Comparison of ENCODE assay signal across 12 mouse cellular contexts in genomic region chr5:28174876-28175569, GRCm38 (mm10). TPM values are rescaled to one million over a fixed set of nuclear protein-coding genes. Genes with fewer than 3 reads are reported as not detected.
DNase-seq lines count a peak whose midpoint lies in the region; ATAC-seq and TF ChIP-seq lines count a peak whose summit lies in the region.
"Had no signal": no experiment of that assay in that cellular context is flagged by ENCODE, and none has a peak within 500 bp of the region (broad histone marks: within the 10 kb centered on the region; RNA-seq: fewer than 3 reads in every experiment).

No protein-coding gene starts in this region.

- 0 out of 2 replicates have a peak, but pooled peaks have one; percentile 19 for ATAC-seq in forebrain, embryonic 13.5 days
- ATAC-seq in hindbrain, postnatal 0 days, result peak; percentile 85
- ATAC-seq in activated CD4-positive, CD25-positive, alpha-beta regulatory T cell, adult 4 months, result no peak
- ATAC-seq: liver, embryonic 12.5 days had no signal

- peaks cover 96% of the 10 kb centered on the region for H3K27me3 ChIP-seq in forebrain, embryonic 13.5 days
- H3K27me3 ChIP-seq in forebrain, embryonic 10.5 days (ENCODE audit: poor library complexity, severe bottlenecking), result peaks cover 99% of the 10 kb centered on the region
- peaks cover 6% of the 10 kb centered on the region; the same call in 1 of the 2 replicates for H3K27me3 ChIP-seq in ES-Bruce4 (ENCODE audit: control insufficient read depth, insufficient read depth, low read length, poor library complexity, severe bottlenecking)
- peaks cover 51% of the 10 kb centered on the region for H3K27me3 ChIP-seq in hindbrain, postnatal 0 days (ENCODE audit: insufficient read depth, low read length)

- peaks cover 8% of the 10 kb centered on the region; the same call in 1 of the 2 replicates for H3K4me1 ChIP-seq in forebrain, embryonic 13.5 days
- H3K4me1 ChIP-seq in forebrain, embryonic 10.5 days, result peaks cover 30% of the 10 kb centered on the region
- peaks cover 5% of the 10 kb centered on the region for H3K4me1 ChIP-seq in ES-Bruce4 (ENCODE audit: control insufficient read depth, insufficient read depth, low read length)
- no peaks in the 10 kb centered on the region for H3K4me1 ChIP-seq in hindbrain, postnatal 0 days (ENCODE audit: insufficient read depth, low read length)
- H3K4me1 ChIP-seq: liver, embryonic 12.5 days had no signal

- no peak for TF ChIP-seq POLR2A in ES-Bruce4 (IDR thresholded peaks at IDR 0.05; ENCODE audit: insufficient read depth, low read length)

- H3K9ac ChIP-seq in forebrain, embryonic 13.5 days, result no peak overlapping the region
- H3K9ac ChIP-seq in ES-Bruce4 (ENCODE audit: low read depth, poor library complexity, severe bottlenecking), result peak overlapping the region; percentile 34
- peak overlapping the region; percentile 30; the same call in 1 of the 2 replicates for H3K9ac ChIP-seq in hindbrain, postnatal 0 days (replicated peaks; ENCODE audit: low read length)
- H3K9ac ChIP-seq: liver, embryonic 12.5 days had no signal

- no peak for DNase-seq in forebrain, embryonic 10.5 days (ENCODE audit: extremely low spot score, low spot score)
- DNase-seq in cerebellum, postnatal 36 days, result peak; percentile 37 to 47
- DNase-seq in hindbrain, postnatal 0 days (ENCODE audit: low spot score), result peak; percentile 73
- DNase-seq in frontal cortex, postnatal 10 days (ENCODE audit: low spot score in 2 of 2), result no peak
- DNase-seq in layer of hippocampus, adult 9-11 months, result no peak

- H3K4me3 ChIP-seq in forebrain, embryonic 13.5 days, result no peak overlapping the region; the same call in 1 of the 2 replicates
- no peak overlapping the region for H3K4me3 ChIP-seq in forebrain, embryonic 10.5 days
- H3K4me3 ChIP-seq in ES-Bruce4 (ENCODE audit: low read depth, low read length), result peak overlapping the region; percentile 24; the same call in 1 of the 2 replicates
- H3K4me3 ChIP-seq in hindbrain, postnatal 0 days (ENCODE audit: low read length), result peak overlapping the region; percentile 7; the same call in 1 of the 2 replicates
- H3K4me3 ChIP-seq: liver, embryonic 12.5 days; megakaryocyte, embryonic 14.5 days had no signal

- H3K36me3 ChIP-seq in forebrain, embryonic 13.5 days (ENCODE audit: poor library complexity, severe bottlenecking), result no peaks in the 10 kb centered on the region
- H3K36me3 ChIP-seq in forebrain, embryonic 10.5 days (replicated peaks), result no peaks in the 10 kb centered on the region
- H3K36me3 ChIP-seq in ES-Bruce4 (ENCODE audit: control insufficient read depth, insufficient read depth, low read length, poor library complexity, severe bottlenecking), result no peaks in the 10 kb centered on the region
- H3K36me3 ChIP-seq in hindbrain, postnatal 0 days (ENCODE audit: insufficient read depth, low read length), result no peaks in the 10 kb centered on the region
- H3K36me3 ChIP-seq: liver, embryonic 12.5 days had no signal

- TF ChIP-seq CTCF in ES-Bruce4 (IDR thresholded peaks at IDR 0.05; ENCODE audit: low read depth, low read length), result no peak
- TF ChIP-seq CTCF in hindbrain, postnatal 0 days (IDR thresholded peaks at IDR 0.05; ENCODE audit: low read depth), result no peak

- no peak overlapping the region for H3K27ac ChIP-seq in forebrain, embryonic 13.5 days
- no peak overlapping the region for H3K27ac ChIP-seq in forebrain, embryonic 10.5 days
- H3K27ac ChIP-seq in ES-Bruce4 (ENCODE audit: insufficient read depth, low read length), result no peak overlapping the region
- peak overlapping the region; percentile 80 for H3K27ac ChIP-seq in hindbrain, postnatal 0 days
- H3K27ac ChIP-seq: liver, embryonic 12.5 days had no signal

- H3K9me3 ChIP-seq in forebrain, embryonic 13.5 days (replicated peaks), result no peaks in the 10 kb centered on the region
- no peaks in the 10 kb centered on the region for H3K9me3 ChIP-seq in forebrain, embryonic 10.5 days
- H3K9me3 ChIP-seq in ES-Bruce4 (replicated peaks; ENCODE audit: control insufficient read depth, insufficient read depth, low read length, poor library complexity, severe bottlenecking), result no peaks in the 10 kb centered on the region
- no peaks in the 10 kb centered on the region for H3K9me3 ChIP-seq in hindbrain, postnatal 0 days (ENCODE audit: low read length)
- H3K9me3 ChIP-seq: liver, embryonic 12.5 days; megakaryocyte, embryonic 14.5 days had no signal

- under 1% methylated on average over 24 of the region's 24 CpGs for WGBS in forebrain, embryonic 13.5 days
- WGBS in forebrain, embryonic 10.5 days, result under 1% methylated on average over 24 of the region's 24 CpGs
- WGBS in hindbrain, postnatal 0 days, result 2% methylated on average over 24 of the region's 24 CpGs

- TF ChIP-seq EP300 in ES-Bruce4 (IDR thresholded peaks at IDR 0.05; ENCODE audit: insufficient read depth, low read depth, low read length), result no peak

- H3K4me2 ChIP-seq in forebrain, embryonic 13.5 days, result no peak overlapping the region
- H3K4me2 ChIP-seq in hindbrain, postnatal 0 days (ENCODE audit: low read depth, low read length), result peak overlapping the region; percentile 48
- H3K4me2 ChIP-seq: liver, embryonic 12.5 days had no signal

RNA-seq across cellular contexts. Expression of gene En2, which starts 9.5 kb away (rescaled TPM):
- 0.04 TPM in 1 of 2 replicates, not detected in the other for polyA plus RNA-seq in forebrain, embryonic 13.5 days (2015; fragmentation: Nextera tagmentation; extraction: Ambion mirVana)
- polyA plus RNA-seq in forebrain, embryonic 10.5 days (2016; fragmentation: Nextera tagmentation; extraction: Ambion mirVana), result not detected in 2 replicates
- 1.4 and 1.6 TPM in 2 replicates for polyA plus RNA-seq in ES-Bruce4 (2011; ENCODE audit: insufficient read depth, insufficient read length, low read depth, missing spikeins)
- total RNA-seq in hindbrain, postnatal 0 days (2014; rRNA removed), result 33.8 and 35.1 TPM in 2 replicates
- 0.98 and 1.1 TPM in 2 replicates for polyA plus RNA-seq in hindbrain, postnatal 0 days (2015; fragmentation: Nextera tagmentation; extraction: Ambion mirVana)
- polyA plus RNA-seq in activated CD4-positive, CD25-positive, alpha-beta regulatory T cell, adult 4 months (2017; shearing (Covaris generic)), result not detected
- total RNA-seq: heart, postnatal 25 days had no signal
- polyA plus RNA-seq: large intestine, adult 2 months; liver, embryonic 12.5 days had no signal

Comparison
In these comparisons a context has a peak if more than half of its experiments do, and no peak if none do; other contexts are left out.
1. H3K4me3 ChIP-seq: peak in ES-Bruce4 (single experiment) and hindbrain, postnatal 0 days (single experiment); none in forebrain, embryonic 13.5 days (single experiment) and forebrain, embryonic 10.5 days (single experiment).
2. DNase-seq: peak in cerebellum, postnatal 36 days (2 of 2) and hindbrain, postnatal 0 days (single experiment); none in forebrain, embryonic 10.5 days (single experiment), frontal cortex, postnatal 10 days (0 of 2) and layer of hippocampus, adult 9-11 months (single experiment).